Mouse (Mus musculus): ENCODE results near the gene Rabep2. TPM values are rescaled to one million over a fixed set of nuclear protein-coding genes. Genes with fewer than 3 reads are reported as not detected.
"Not testable (repeated sequence)": the region's sequence is repeated elsewhere in the genome, so short reads cannot be mapped to it uniquely, and the experiment has no call there.

Rabep2 gene
- polyA plus RNA-seq, 1 experiment from 2014 or later: 22.8 TPM

DNA sequence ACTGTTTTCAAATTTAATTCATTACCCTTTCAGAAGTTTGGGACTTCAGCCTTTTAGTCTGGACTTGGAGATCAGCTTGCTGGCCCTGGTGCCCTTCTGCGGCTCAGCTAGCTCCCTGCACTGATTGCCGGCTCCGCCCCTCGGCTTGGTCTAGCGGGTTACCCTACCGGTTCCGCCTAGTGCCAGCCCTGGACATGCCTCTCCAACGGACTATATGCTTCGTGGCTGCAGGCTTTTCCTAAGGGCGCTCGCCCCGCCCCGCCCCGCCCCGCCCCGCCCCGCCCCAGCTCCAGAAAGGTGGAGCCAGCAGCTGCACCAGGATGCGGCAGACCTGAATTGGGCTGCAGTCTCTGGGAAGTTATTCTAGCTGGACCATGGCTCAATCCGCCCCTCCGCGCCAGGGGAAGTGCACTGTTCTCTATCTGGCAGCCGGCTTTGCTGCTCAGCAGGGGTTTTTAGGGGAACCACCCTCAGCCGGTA lies 53.9 kb downstream of the Rabep2 start:
- peak overlapping the region; percentile 58 for H3K27ac ChIP-seq (replicated peaks)
- under 1% methylated on average over 23 of the region's 23 CpGs for WGBS
- ATAC-seq (ENCODE audit: low FRiP score, low read depth): no peak
- peak overlapping the region; percentile 76 for H3K4me2 ChIP-seq
- peaks cover 8% of the 10 kb centered on the region; the same call in 1 of the 2 replicates for H3K4me1 ChIP-seq (replicated peaks)
- H3K9me3 ChIP-seq: no peaks in the 10 kb centered on the region
- peak overlapping the region; percentile 36 for H3K4me3 ChIP-seq
- peak overlapping the region; percentile 28 for H3K9ac ChIP-seq
- no peaks in the 10 kb centered on the region for H3K36me3 ChIP-seq
- no peaks in the 10 kb centered on the region for H3K27me3 ChIP-seq

GRCm38 (mm10) chr7:126487052-126487483 lies 58.5 kb downstream of the Rabep2 start, which contains the start of gene Tufm:
Tufm (plus strand) TSS chr7:126487361.
- Histone ChIP-seq H3K36me3 (peaks cover 18% of the 10 kb centered on the region), H3K4me3 (peak within 1 kb of the TSS; percentile 66), H3K27ac (replicated peaks) (peak within 1 kb of the TSS; percentile 79), H3K4me2 (peak within 1 kb of the TSS; percentile 91), H3K27me3 (no peaks in the 10 kb centered on the region), H3K9me3 (no peaks in the 10 kb centered on the region), H3K9ac (peak within 1 kb of the TSS; percentile 74), H3K4me1 (replicated peaks) (peaks cover 19% of the 10 kb centered on the region)
- peak; percentile 95 for ATAC-seq (ENCODE audit: low FRiP score, low read depth)
- WGBS: under 1% methylated on average over 32 of the region's 32 CpGs

DNA sequence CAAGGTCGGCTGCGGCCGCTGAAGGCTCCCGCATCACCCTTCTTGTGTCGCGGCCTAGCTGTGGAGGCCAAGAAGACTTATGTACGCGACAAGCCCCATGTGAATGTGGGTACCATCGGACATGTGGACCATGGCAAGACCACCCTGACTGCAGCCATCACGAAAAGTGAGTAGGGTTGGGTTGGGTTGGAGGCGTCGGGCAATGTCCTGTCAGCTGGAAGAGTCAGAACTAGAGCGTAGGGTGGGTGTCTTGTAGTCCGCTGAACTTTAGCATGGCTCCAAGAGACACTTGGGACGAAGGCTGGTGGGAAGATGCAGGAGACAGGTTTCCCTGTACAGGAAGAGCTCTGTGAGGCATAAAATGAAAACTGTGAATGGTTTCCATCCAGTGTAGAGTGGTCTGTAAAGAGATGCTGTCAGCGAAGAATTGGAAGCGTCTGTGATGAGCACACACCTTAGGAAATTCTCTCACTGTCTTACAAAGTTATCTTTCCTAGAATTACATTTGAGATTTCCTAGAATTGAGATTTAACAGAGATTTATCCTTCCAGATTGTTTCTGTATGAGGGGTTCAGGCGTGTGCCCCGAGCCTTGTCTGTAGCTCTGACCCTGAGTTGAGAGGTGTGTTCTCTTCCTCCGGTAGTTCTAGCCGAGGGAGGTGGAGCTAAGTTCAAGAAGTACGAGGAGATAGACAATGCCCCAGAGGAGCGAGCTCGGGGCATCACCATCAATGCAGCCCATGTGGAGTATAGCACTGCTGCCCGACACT lies 59.2 kb downstream of the Rabep2 start:
- 21% methylated on average over 22 of the region's 25 CpGs for WGBS
- not testable (repeated sequence) for H3K9me3 ChIP-seq; ATAC-seq (ENCODE audit: low FRiP score, low read depth); H3K27me3 ChIP-seq
- Histone ChIP-seq H3K4me2 (peak overlapping the region; percentile 91), H3K4me1 (replicated peaks) (peaks cover 19% of the 10 kb centered on the region), H3K36me3 (peaks cover 25% of the 10 kb centered on the region), H3K27ac (replicated peaks) (peak overlapping the region; percentile 79), H3K4me3 (peak overlapping the region; percentile 66), H3K9ac (peak overlapping the region; percentile 74)

GRCm38 (mm10) chr7:126491005-126491404 lies 62.4 kb downstream of the Rabep2 start:
- no peak for ATAC-seq (ENCODE audit: low FRiP score, low read depth)

DNA sequence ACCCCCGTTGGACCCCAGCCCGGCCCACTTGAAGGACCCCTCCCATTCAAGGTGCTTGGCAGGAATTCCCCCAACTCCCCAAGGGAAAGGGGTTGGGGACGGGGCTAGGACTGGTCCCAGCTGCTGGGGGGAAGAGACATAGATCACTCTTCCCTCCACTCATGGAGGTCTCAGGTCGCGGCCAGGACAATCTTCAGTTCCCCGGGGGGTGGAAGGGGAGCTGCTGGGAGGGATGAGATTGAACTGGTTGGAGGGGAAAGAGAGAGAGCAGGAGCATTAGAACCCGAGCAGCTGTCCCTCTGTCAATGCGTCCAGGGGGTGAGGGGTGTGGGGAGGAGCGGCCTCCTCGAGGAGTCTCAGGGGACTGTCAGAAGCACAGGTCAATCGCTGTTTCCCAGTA lies 63.4 kb downstream of the Rabep2 start:
- no peak for ATAC-seq (ENCODE audit: low FRiP score, low read depth)
- H3K4me2 ChIP-seq: no peak overlapping the region
- H3K27ac ChIP-seq (replicated peaks): no peak overlapping the region
- no peak overlapping the region for H3K4me3 ChIP-seq
- no peaks in the 10 kb centered on the region for H3K9me3 ChIP-seq
- H3K9ac ChIP-seq: no peak overlapping the region
- peaks cover 67% of the 10 kb centered on the region for H3K36me3 ChIP-seq
- H3K4me1 ChIP-seq (replicated peaks): peaks cover 11% of the 10 kb centered on the region
- WGBS: 50% methylated on average over 11 of the region's 11 CpGs
- no peaks in the 10 kb centered on the region for H3K27me3 ChIP-seq

More at GRCm38 (mm10) chr7:126491005-126491404, 62.4 kb downstream of the Rabep2 start:
- Histone ChIP-seq H3K36me3 (peaks cover 57% of the 10 kb centered on the region), H3K9me3 (no peaks in the 10 kb centered on the region), H3K9ac (no peak overlapping the region), H3K4me2 (no peak overlapping the region), H3K4me1 (replicated peaks) (peaks cover 15% of the 10 kb centered on the region), H3K27me3 (no peaks in the 10 kb centered on the region), H3K4me3 (no peak overlapping the region), H3K27ac (replicated peaks) (no peak overlapping the region)
- 85% methylated on average over 1 of the region's 1 CpGs for WGBS

- H3K9me3 ChIP-seq: no peaks in the 10 kb centered on the region
- no peak overlapping the region for H3K4me2 ChIP-seq
- no peak overlapping the region for H3K27ac ChIP-seq (replicated peaks)
- WGBS: 93% methylated on average over 6 of the region's 6 CpGs
- H3K36me3 ChIP-seq: peaks cover 89% of the 10 kb centered on the region
- no peaks in the 10 kb centered on the region for H3K4me1 ChIP-seq (replicated peaks)
- H3K27me3 ChIP-seq: no peaks in the 10 kb centered on the region
- ATAC-seq (ENCODE audit: low FRiP score, low read depth): no peak
- no peak overlapping the region for H3K9ac ChIP-seq
- no peak overlapping the region for H3K4me3 ChIP-seq
Observed at GRCm38 (mm10) chr7:126494120-126494519, 65.6 kb downstream of the Rabep2 start.

DNA sequence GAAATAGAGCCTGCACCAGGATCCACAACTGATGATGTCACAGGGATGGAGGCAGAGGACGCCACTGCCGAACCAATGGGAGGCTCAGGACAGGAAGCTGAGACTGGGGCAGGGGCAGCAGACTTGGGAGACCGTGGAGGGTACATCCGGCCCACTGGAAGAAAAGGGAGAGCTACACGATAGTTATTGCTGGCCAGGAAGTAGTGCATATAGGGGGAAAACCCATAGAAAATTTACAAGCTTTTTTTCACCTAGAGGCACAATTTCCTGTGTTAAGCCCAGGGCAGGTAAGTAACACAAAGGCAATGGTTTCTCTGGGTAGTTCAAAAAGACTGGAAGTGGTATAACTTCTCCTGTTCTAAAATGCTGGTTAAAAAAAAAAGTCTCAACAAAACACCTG lies 67.9 kb downstream of the Rabep2 start:
- WGBS: 84% methylated on average over 5 of the region's 5 CpGs
- Histone ChIP-seq H3K9me3 (no peaks in the 10 kb centered on the region), H3K36me3 (peaks cover 94% of the 10 kb centered on the region), H3K27ac (replicated peaks) (no peak overlapping the region), H3K4me3 (no peak overlapping the region), H3K4me1 (replicated peaks) (peaks cover 11% of the 10 kb centered on the region), H3K4me2 (no peak overlapping the region), H3K9ac (no peak overlapping the region), H3K27me3 (no peaks in the 10 kb centered on the region)
- ATAC-seq (ENCODE audit: low FRiP score, low read depth): no peak

GRCm38 (mm10) chr7:126497966-126498365 lies 69.4 kb downstream of the Rabep2 start:
- no peak overlapping the region for H3K4me2 ChIP-seq
- peaks cover 12% of the 10 kb centered on the region for H3K4me1 ChIP-seq (replicated peaks)
- no peak overlapping the region for H3K4me3 ChIP-seq
- no peak for ATAC-seq (ENCODE audit: low FRiP score, low read depth)
- H3K36me3 ChIP-seq: peaks cover 82% of the 10 kb centered on the region
- 88% methylated on average over 12 of the region's 12 CpGs for WGBS
- H3K9ac ChIP-seq: no peak overlapping the region
- H3K27me3 ChIP-seq: no peaks in the 10 kb centered on the region
- H3K27ac ChIP-seq (replicated peaks): no peak overlapping the region
- H3K9me3 ChIP-seq: no peaks in the 10 kb centered on the region

Other genes starting within 250 kb of the Rabep2 start
- gene Xpo6, start 228.3 kb upstream of the Rabep2 start, polyA plus RNA-seq (2015; fragmentation: Nextera tagmentation; extraction: Ambion mirVana): 52.2 and 55.6 TPM in 2 replicates
- gene Sbk1, start 156.1 kb upstream of the Rabep2 start, polyA plus RNA-seq (2015; fragmentation: Nextera tagmentation; extraction: Ambion mirVana): 250 and 292 TPM in 2 replicates
- gene Lat, start 59.2 kb upstream of the Rabep2 start, polyA plus RNA-seq (2015; fragmentation: Nextera tagmentation; extraction: Ambion mirVana): 1.2 and 1.3 TPM in 2 replicates
- gene Spns1, start 51.3 kb upstream of the Rabep2 start, polyA plus RNA-seq (2015; fragmentation: Nextera tagmentation; extraction: Ambion mirVana): 82.7 and 90.9 TPM in 2 replicates
- 2.7 and 3.5 TPM in 2 replicates for gene Nfatc2ip, start 32.0 kb upstream of the Rabep2 start, polyA plus RNA-seq (2015; fragmentation: Nextera tagmentation; extraction: Ambion mirVana)
- gene Cd19, start 13.9 kb upstream of the Rabep2 start, polyA plus RNA-seq (2015; fragmentation: Nextera tagmentation; extraction: Ambion mirVana): 0.06 and 0.08 TPM in 2 replicates
- gene Atp2a1, start 34.3 kb downstream of the Rabep2 start, polyA plus RNA-seq (2015; fragmentation: Nextera tagmentation; extraction: Ambion mirVana): 0.55 and 0.71 TPM in 2 replicates
- gene Sh2b1, start 46.7 kb downstream of the Rabep2 start, polyA plus RNA-seq (2015; fragmentation: Nextera tagmentation; extraction: Ambion mirVana): 70.9 and 77.1 TPM in 2 replicates
- gene Tufm, start 58.6 kb downstream of the Rabep2 start, polyA plus RNA-seq (2015; fragmentation: Nextera tagmentation; extraction: Ambion mirVana): 126 and 130 TPM in 2 replicates
- gene Atxn2l, start 74.7 kb downstream of the Rabep2 start, polyA plus RNA-seq (2015; fragmentation: Nextera tagmentation; extraction: Ambion mirVana): 68.6 and 75.7 TPM in 2 replicates
- gene Eif3c, start 137.7 kb downstream of the Rabep2 start, polyA plus RNA-seq (2015; fragmentation: Nextera tagmentation; extraction: Ambion mirVana): 176 and 179 TPM in 2 replicates
- 0.46 and 0.52 TPM in 2 replicates for gene Apobr, start 156.2 kb downstream of the Rabep2 start, polyA plus RNA-seq (2015; fragmentation: Nextera tagmentation; extraction: Ambion mirVana)
- 33.4 and 37.2 TPM in 2 replicates for gene Cln3, start 157.1 kb downstream of the Rabep2 start, polyA plus RNA-seq (2015; fragmentation: Nextera tagmentation; extraction: Ambion mirVana)
- gene Il27, start 166.2 kb downstream of the Rabep2 start, polyA plus RNA-seq (2015; fragmentation: Nextera tagmentation; extraction: Ambion mirVana): not detected in 2 replicates
- 11.7 and 14.9 TPM in 2 replicates for gene Nupr1, start 202.1 kb downstream of the Rabep2 start, polyA plus RNA-seq (2015; fragmentation: Nextera tagmentation; extraction: Ambion mirVana)
- gene Sgf29, start 220.6 kb downstream of the Rabep2 start, polyA plus RNA-seq (2015; fragmentation: Nextera tagmentation; extraction: Ambion mirVana): 58.7 and 61.0 TPM in 2 replicates
- 7.3 and 10.5 TPM in 2 replicates for gene Sult1a1, start 247.7 kb downstream of the Rabep2 start, polyA plus RNA-seq (2015; fragmentation: Nextera tagmentation; extraction: Ambion mirVana)

Measured in hindbrain, embryonic 15.5 days (tissue).